Mouse (Mus musculus): Measurements from ENCODE around the gene Xpo5.

DNA sequence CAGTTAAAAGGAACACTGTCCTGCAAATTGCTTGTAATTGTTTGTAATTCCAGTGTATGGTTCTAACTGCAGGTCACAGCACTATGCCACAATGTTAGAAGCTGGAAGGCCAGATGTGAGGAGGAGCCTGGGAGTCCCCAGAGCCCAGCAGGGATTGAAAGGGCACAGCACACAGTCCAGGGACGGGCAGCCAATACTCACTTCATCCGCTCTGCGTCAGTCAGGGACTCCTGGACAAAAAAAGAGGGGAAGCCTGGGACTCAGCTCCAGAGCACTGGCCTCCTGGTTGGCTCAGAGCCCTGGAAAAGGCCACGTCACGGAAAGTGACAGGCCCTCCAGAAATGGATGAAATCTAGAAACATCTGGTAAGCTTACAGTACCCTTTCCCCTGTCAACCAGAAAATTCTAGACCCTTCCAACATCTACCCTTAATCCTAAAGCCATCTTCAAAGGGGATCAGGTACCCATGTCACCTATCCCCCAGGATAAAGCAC lies 59.7 kb downstream of the Xpo5 start:
- no peak for TF ChIP-seq CTCF (IDR thresholded peaks at IDR 0.05; ENCODE audit: control insufficient read depth, insufficient read depth, insufficient read length)
- TF ChIP-seq MYOD1 (IDR thresholded peaks at IDR 0.05; ENCODE audit: control insufficient read depth, insufficient read length, low read depth), result no peak
- TF ChIP-seq MAX (IDR thresholded peaks at IDR 0.05), result no peak
- no peak for TF ChIP-seq USF1 (IDR thresholded peaks at IDR 0.05; ENCODE audit: low read depth)
